Mouse (Mus musculus): ENCODE measurements around the gene Gm15262.

- TF ChIP-seq TCF12 (IDR thresholded peaks at IDR 0.05; ENCODE audit: low read depth, low read length) (no peak), NRF1 (IDR thresholded peaks at IDR 0.05; ENCODE audit: insufficient read depth, low read depth, low read length, poor library complexity, severe bottlenecking) (no peak)
Observed at GRCm38 (mm10) chrX:161371461-161371860, 84.2 kb downstream of the Gm15262 start.
